Mouse (Mus musculus): ENCODE measurements around the gene Wls. TPM values are rescaled to one million over a fixed set of nuclear protein-coding genes. Genes with fewer than 3 reads are reported as not detected.

The Wls gene
- polyA plus RNA-seq (2015; fragmentation: Nextera tagmentation; extraction: Ambion mirVana) = 39.6 and 48.6 TPM in 2 replicates

GRCm38 (mm10) chr3:159839481-159839880, at the start of gene Wls:
Gene Wls (plus strand): TSS chr3:159839672.
- Histone ChIP-seq H3K4me3 (peak within 1 kb of the TSS; percentile 55), H3K4me2 (replicated peaks) (peak within 1 kb of the TSS; percentile 87), H3K9me3 (no peaks in the 10 kb centered on the region), H3K27ac (replicated peaks) (peak within 1 kb of the TSS; percentile 31), H3K4me1 (peaks cover 12% of the 10 kb centered on the region), H3K9ac (replicated peaks) (peak within 1 kb of the TSS; percentile 54), H3K36me3 (no peaks in the 10 kb centered on the region), H3K27me3 (peaks cover 31% of the 10 kb centered on the region)
- 0% methylated on average over 21 of the region's 21 CpGs for WGBS
- ATAC-seq (replicated peaks) = peak; percentile 90

GRCm38 (mm10) chr3:159789781-159790180, 49.7 kb upstream of the Wls start:
- Histone ChIP-seq H3K9ac (replicated peaks) (no peak overlapping the region), H3K4me1 (no peaks in the 10 kb centered on the region), H3K36me3 (no peaks in the 10 kb centered on the region), H3K4me3 (no peak overlapping the region), H3K27me3 (no peaks in the 10 kb centered on the region), H3K4me2 (replicated peaks) (no peak overlapping the region), H3K27ac (replicated peaks) (no peak overlapping the region), H3K9me3 (no peaks in the 10 kb centered on the region)
- WGBS = 11% methylated on average over 2 of the region's 2 CpGs
- no peak for ATAC-seq (replicated peaks)

- H3K36me3 ChIP-seq = no peaks in the 10 kb centered on the region
- no peak overlapping the region for H3K4me3 ChIP-seq
- H3K27ac ChIP-seq (replicated peaks) = no peak overlapping the region
- no peaks in the 10 kb centered on the region for H3K4me1 ChIP-seq
- no peak for ATAC-seq (replicated peaks)
- H3K9ac ChIP-seq (replicated peaks) = no peak overlapping the region
- no peaks in the 10 kb centered on the region for H3K9me3 ChIP-seq
- H3K4me2 ChIP-seq (replicated peaks) = no peak overlapping the region
- no peaks in the 10 kb centered on the region for H3K27me3 ChIP-seq
Measured at GRCm38 (mm10) chr3:159831535-159831934, 7.9 kb upstream of the Wls start.

GRCm38 (mm10) chr3:159840002-159840816, 737 bp downstream of the Wls start:
- no peaks in the 10 kb centered on the region for H3K9me3 ChIP-seq
- H3K27me3 ChIP-seq = peaks cover 36% of the 10 kb centered on the region
- H3K9ac ChIP-seq (replicated peaks) = peak overlapping the region; percentile 54
- peak overlapping the region; percentile 87 for H3K4me2 ChIP-seq (replicated peaks)
- H3K36me3 ChIP-seq = no peaks in the 10 kb centered on the region
- H3K27ac ChIP-seq (replicated peaks) = peak overlapping the region; percentile 31
- under 1% methylated on average over 27 of the region's 27 CpGs for WGBS
- peak overlapping the region; percentile 55 for H3K4me3 ChIP-seq
- ATAC-seq (replicated peaks) = peak; percentile 73
- H3K4me1 ChIP-seq = peaks cover 12% of the 10 kb centered on the region

GRCm38 (mm10) chr3:159840817-159841390, 1.4 kb downstream of the Wls start:
- Histone ChIP-seq H3K4me2 (replicated peaks) (peak overlapping the region; percentile 87), H3K9ac (replicated peaks) (peak overlapping the region; percentile 54), H3K36me3 (no peaks in the 10 kb centered on the region), H3K4me3 (peak overlapping the region; percentile 55), H3K27ac (replicated peaks) (peak overlapping the region; percentile 31; the same call in 1 of the 2 replicates), H3K4me1 (peaks cover 12% of the 10 kb centered on the region), H3K27me3 (peaks cover 36% of the 10 kb centered on the region), H3K9me3 (no peaks in the 10 kb centered on the region)
- peak; percentile 21; the same call in 1 of the 2 replicates for ATAC-seq (replicated peaks)
- 2% methylated on average over 12 of the region's 12 CpGs for WGBS

- Histone ChIP-seq H3K9ac (replicated peaks) (0 out of 2 replicates have a peak overlapping the region, but pooled peaks have one; percentile 54), H3K4me1 (peaks cover 12% of the 10 kb centered on the region), H3K9me3 (no peaks in the 10 kb centered on the region), H3K27ac (replicated peaks) (no peak overlapping the region), H3K4me2 (replicated peaks) (peak overlapping the region; percentile 87), H3K4me3 (peak overlapping the region; percentile 55), H3K27me3 (peaks cover 36% of the 10 kb centered on the region), H3K36me3 (no peaks in the 10 kb centered on the region)
- no peak for ATAC-seq (replicated peaks)
- WGBS = 6% methylated on average over 3 of the region's 3 CpGs
Measured at GRCm38 (mm10) chr3:159841458-159841857, 2.0 kb downstream of the Wls start.

GRCm38 (mm10) chr3:159843135-159843534, 3.7 kb downstream of the Wls start:
- Histone ChIP-seq H3K4me1 (peaks cover 12% of the 10 kb centered on the region), H3K27me3 (peaks cover 28% of the 10 kb centered on the region), H3K9me3 (no peaks in the 10 kb centered on the region), H3K9ac (replicated peaks) (no peak overlapping the region), H3K36me3 (no peaks in the 10 kb centered on the region), H3K4me3 (no peak overlapping the region), H3K27ac (replicated peaks) (no peak overlapping the region), H3K4me2 (replicated peaks) (no peak overlapping the region)
- WGBS = 81% methylated on average over 4 of the region's 4 CpGs
- no peak for ATAC-seq (replicated peaks)

GRCm38 (mm10) chr3:159847410-159848016, 8.0 kb downstream of the Wls start:
- H3K36me3 ChIP-seq = no peaks in the 10 kb centered on the region
- H3K27me3 ChIP-seq = peaks cover 5% of the 10 kb centered on the region; the same call in 1 of the 2 replicates
- no peak for ATAC-seq (replicated peaks)
- WGBS = 60% methylated on average over 2 of the region's 2 CpGs
- no peak overlapping the region for H3K4me2 ChIP-seq (replicated peaks)
- no peaks in the 10 kb centered on the region for H3K4me1 ChIP-seq
- no peak overlapping the region for H3K27ac ChIP-seq (replicated peaks)
- no peak overlapping the region for H3K9ac ChIP-seq (replicated peaks)
- no peaks in the 10 kb centered on the region for H3K9me3 ChIP-seq
- no peak overlapping the region for H3K4me3 ChIP-seq

GRCm38 (mm10) chr3:159848156-159848555, 8.7 kb downstream of the Wls start:
- H3K27ac ChIP-seq (replicated peaks) = no peak overlapping the region
- no peaks in the 10 kb centered on the region for H3K36me3 ChIP-seq
- no peak for ATAC-seq (replicated peaks)
- H3K27me3 ChIP-seq = 0 out of 2 replicates have a peak, but pooled peaks cover 7% of the 10 kb centered on the region
- no peak overlapping the region for H3K4me2 ChIP-seq (replicated peaks)
- no peak overlapping the region for H3K4me3 ChIP-seq
- H3K4me1 ChIP-seq = no peaks in the 10 kb centered on the region
- H3K9me3 ChIP-seq = no peaks in the 10 kb centered on the region
- no peak overlapping the region for H3K9ac ChIP-seq (replicated peaks)

GRCm38 (mm10) chr3:159851476-159851875, 12.0 kb downstream of the Wls start:
- Histone ChIP-seq H3K4me3 (no peak overlapping the region), H3K27ac (replicated peaks) (no peak overlapping the region), H3K9ac (replicated peaks) (no peak overlapping the region), H3K9me3 (no peaks in the 10 kb centered on the region), H3K27me3 (peaks cover 6% of the 10 kb centered on the region; the same call in 1 of the 2 replicates), H3K4me1 (no peaks in the 10 kb centered on the region), H3K4me2 (replicated peaks) (no peak overlapping the region), H3K36me3 (no peaks in the 10 kb centered on the region)
- peak; percentile 93 for ATAC-seq (replicated peaks)
- WGBS = 6% methylated on average over 2 of the region's 2 CpGs

GRCm38 (mm10) chr3:159851980-159852379, 12.5 kb downstream of the Wls start:
- no peak overlapping the region for H3K4me2 ChIP-seq (replicated peaks)
- H3K4me3 ChIP-seq = no peak overlapping the region
- 1% methylated on average over 2 of the region's 2 CpGs for WGBS
- no peaks in the 10 kb centered on the region for H3K9me3 ChIP-seq
- ATAC-seq (replicated peaks) = peak; percentile 97
- H3K27me3 ChIP-seq = peaks cover 6% of the 10 kb centered on the region; the same call in 1 of the 2 replicates
- no peak overlapping the region for H3K27ac ChIP-seq (replicated peaks)
- no peaks in the 10 kb centered on the region for H3K36me3 ChIP-seq
- no peak overlapping the region for H3K9ac ChIP-seq (replicated peaks)
- H3K4me1 ChIP-seq = no peaks in the 10 kb centered on the region

- no peak for ATAC-seq (replicated peaks)
- H3K36me3 ChIP-seq = no peaks in the 10 kb centered on the region
- no peak overlapping the region for H3K4me3 ChIP-seq
- H3K9me3 ChIP-seq = no peaks in the 10 kb centered on the region
- WGBS = 11% methylated on average over 1 of the region's 1 CpGs
- no peak overlapping the region for H3K4me2 ChIP-seq (replicated peaks)
- peaks cover 6% of the 10 kb centered on the region; the same call in 1 of the 2 replicates for H3K27me3 ChIP-seq
- no peak overlapping the region for H3K27ac ChIP-seq (replicated peaks)
- H3K4me1 ChIP-seq = no peaks in the 10 kb centered on the region
- no peak overlapping the region for H3K9ac ChIP-seq (replicated peaks)
Measured at GRCm38 (mm10) chr3:159857112-159857511, 17.6 kb downstream of the Wls start.

Data from forebrain, embryonic 15.5 days (tissue).